Mouse (Mus musculus): ENCODE measurements at regions not wholly inside any gene's neighbourhood (a gene's known extent, or its start where the extent isn't known, plus 50 kb on each side); places are given as distances from the start of the nearest gene placed in this dataset.
A peak's percentile ranks its signal among the peaks of the same experiment; 100 is the strongest.

DNA sequence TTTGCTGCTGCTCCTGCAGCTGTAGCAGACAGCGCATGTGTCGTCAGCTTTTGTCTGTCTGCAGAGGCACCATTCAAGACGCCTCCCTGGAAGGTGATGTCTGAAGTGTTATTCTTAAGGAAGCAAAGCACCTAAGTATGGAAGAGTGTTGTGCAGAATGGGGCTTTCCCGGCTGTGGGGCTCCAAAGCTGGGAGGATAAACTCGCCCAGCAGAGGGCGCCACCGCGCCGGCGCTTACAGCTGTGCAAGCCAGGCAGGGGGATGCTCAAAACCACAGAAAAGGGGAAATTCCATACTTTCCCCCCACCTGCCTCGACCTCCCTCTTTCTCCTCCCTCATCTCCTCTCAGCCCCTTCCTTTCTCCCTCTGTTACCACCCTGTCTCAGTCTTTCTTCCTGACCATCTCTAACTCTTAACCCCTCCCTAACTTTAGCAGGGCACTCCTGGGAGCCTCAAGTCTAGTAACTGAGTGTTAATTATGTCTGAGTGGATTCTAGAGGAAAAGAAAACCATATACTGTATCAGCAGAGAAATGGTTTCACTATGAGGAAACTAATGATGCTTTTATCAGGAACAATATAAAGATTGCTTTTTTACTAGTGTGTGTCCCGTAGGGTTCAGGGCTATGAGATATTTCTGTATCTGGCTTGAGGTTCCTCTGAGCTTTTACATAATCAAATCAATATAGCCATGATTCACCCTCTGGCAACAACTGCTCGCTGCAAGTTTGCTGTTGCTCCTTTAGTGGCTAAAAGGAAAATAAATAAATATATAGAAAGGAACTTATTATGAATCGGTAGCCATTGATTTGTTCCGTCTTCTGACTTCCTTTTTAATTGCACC is 539.5 kb downstream of the Ccdc171 start:
- WGBS, result 27% methylated on average over 15 of the region's 15 CpGs
- H3K9me3 ChIP-seq, result no peaks in the 10 kb centered on the region
- H3K4me2 ChIP-seq (replicated peaks), result no peak overlapping the region
- 0 out of 2 replicates have a peak, but pooled peaks cover 2% of the 10 kb centered on the region for H3K4me1 ChIP-seq
- H3K27me3 ChIP-seq, result no peaks in the 10 kb centered on the region
- H3K27ac ChIP-seq (replicated peaks), result no peak overlapping the region
- no peak overlapping the region for H3K9ac ChIP-seq (replicated peaks)
- no peak overlapping the region for H3K4me3 ChIP-seq
- no peaks in the 10 kb centered on the region for H3K36me3 ChIP-seq
- ATAC-seq (replicated peaks), result peak; percentile 89

DNA sequence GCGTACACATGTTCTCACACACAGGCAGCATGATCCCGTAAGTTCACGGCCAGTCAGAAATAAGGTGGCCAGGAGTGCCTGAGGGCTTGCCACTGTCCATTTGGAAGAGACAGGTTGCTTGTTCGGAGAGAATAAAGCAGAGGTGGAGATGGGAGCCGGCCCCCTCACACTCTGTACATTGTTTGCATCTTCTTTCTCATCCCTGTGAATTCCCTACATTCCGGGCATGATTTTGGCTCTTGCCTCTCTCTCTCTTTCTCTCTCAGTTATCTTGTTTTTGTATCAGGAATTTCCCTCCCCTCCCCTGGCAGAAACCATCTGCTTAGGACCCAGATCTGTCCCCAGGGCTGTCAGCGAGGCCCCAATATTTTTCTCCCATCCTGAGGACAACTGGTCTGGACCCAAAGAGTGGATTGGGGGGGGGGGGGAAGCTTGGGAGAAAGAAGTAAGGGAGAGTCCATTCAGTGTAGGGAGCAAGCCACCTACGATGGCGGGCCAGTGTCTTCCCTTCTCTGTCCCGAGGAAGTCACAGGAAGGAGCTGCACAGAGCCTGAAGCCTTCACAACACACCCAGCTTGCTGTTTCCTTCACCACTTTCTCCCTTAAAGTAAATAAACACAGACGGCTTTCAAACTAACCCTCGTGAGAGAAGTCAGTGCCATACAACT is 540.2 kb downstream of the Ccdc171 start:
- Histone ChIP-seq H3K4me2 (replicated peaks) (no peak overlapping the region), H3K27ac (replicated peaks) (no peak overlapping the region), H3K27me3 (no peaks in the 10 kb centered on the region), H3K36me3 (no peaks in the 10 kb centered on the region), H3K9me3 (no peaks in the 10 kb centered on the region), H3K4me3 (no peak overlapping the region), H3K9ac (replicated peaks) (no peak overlapping the region), H3K4me1 (0 out of 2 replicates have a peak, but pooled peaks cover 2% of the 10 kb centered on the region)
- WGBS, result 72% methylated on average over 12 of the region's 12 CpGs
- ATAC-seq (replicated peaks), result no peak

DNA sequence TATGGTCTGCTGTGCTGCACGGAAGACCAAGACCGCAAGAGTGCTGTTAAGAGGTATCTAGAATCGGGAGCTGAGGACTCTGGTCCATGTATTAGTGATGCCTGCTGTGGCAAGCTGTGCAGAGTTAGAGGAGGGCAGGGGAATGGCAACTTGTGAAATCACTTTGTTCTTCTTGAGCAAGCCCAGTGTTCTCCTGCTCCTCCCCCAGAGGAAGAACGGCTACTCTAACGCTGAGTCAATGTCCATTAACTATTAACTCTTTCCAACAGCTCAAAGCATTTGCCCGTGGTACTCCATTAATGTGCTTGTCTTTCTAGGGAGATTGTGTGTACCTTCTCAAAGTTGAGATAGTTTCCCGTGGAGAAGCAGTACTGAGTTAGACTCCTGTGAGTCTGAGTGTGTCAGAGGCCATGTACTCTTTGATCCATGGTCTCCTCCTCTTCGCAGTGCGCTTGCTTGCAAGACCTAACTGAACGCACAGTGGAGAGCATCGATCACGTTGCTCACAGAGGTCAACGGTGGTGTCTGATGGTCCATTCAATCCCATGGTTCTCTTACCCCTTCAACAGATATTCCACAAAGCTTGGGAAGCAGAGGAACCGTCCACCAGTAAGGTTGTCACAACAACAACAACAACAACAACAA is 542.7 kb downstream of the Ccdc171 start:
- no peak for ATAC-seq (replicated peaks)
- H3K36me3 ChIP-seq, result no peaks in the 10 kb centered on the region
- H3K9me3 ChIP-seq, result no peaks in the 10 kb centered on the region
- no peaks in the 10 kb centered on the region for H3K27me3 ChIP-seq
- no peak overlapping the region for H3K4me2 ChIP-seq (replicated peaks)
- H3K27ac ChIP-seq (replicated peaks), result no peak overlapping the region
- H3K4me3 ChIP-seq, result no peak overlapping the region
- H3K9ac ChIP-seq (replicated peaks), result no peak overlapping the region
- 88% methylated on average over 14 of the region's 14 CpGs for WGBS
- 0 out of 2 replicates have a peak, but pooled peaks cover 2% of the 10 kb centered on the region for H3K4me1 ChIP-seq

DNA sequence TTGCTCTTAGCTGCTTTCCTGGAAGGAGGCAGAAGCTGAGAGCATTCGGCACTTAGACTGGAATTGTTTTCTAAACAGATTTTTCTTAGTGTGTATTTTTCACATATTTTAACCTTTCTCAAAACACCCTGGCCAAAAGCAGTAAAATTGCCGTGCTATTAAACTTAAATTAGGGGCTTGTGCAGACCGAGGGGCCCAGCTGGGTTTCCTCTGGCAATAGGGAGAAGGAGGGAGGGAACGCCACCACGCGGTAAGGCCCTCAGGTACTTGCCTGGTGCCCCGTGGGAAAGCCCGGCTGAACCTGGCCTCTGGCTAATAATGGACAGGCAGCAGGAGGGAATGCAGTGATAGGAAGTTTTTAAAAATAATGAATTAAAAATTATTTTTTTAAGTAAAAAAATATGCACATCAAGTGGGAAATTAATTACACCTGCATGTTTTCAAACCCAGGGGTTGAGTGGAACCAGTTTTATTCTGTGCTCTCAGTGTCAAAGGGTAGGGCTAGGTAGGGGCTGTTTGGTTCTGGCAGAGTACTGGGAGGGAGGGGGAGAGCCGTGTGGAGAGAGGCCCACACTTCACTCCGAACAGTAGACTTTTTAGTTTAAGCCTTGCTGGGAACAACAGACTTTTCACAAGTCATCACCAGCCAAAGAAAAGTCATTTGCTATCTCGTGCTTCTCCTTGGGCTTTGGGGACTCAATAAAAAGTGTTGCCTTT is 543.8 kb downstream of the Ccdc171 start:
- Histone ChIP-seq H3K27ac (replicated peaks) (no peak overlapping the region), H3K4me2 (replicated peaks) (no peak overlapping the region), H3K36me3 (no peaks in the 10 kb centered on the region), H3K4me3 (no peak overlapping the region), H3K4me1 (0 out of 2 replicates have a peak, but pooled peaks cover 2% of the 10 kb centered on the region), H3K9ac (replicated peaks) (no peak overlapping the region), H3K27me3 (no peaks in the 10 kb centered on the region), H3K9me3 (no peaks in the 10 kb centered on the region)
- WGBS, result 41% methylated on average over 11 of the region's 11 CpGs
- no peak for ATAC-seq (replicated peaks)

DNA sequence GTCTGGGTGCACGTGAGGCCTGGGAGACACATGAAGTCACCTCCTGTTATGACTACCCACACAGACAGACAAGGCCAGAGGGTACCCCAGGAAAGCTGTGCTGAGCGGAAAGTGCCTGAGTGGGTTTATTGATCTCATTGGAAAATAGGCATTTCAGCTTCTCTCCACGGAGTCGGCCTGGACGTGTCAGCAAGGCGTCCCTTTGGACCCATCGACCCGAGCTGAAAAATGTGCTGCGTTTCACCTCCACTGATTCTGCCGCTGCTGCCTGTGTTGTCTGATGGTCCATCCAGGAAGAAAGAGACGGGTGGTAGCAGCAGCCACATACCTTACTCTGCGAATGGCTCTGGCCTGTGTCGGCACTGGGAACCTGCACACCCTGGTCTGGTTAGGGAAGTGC is 544.3 kb downstream of the Ccdc171 start:
- no peak overlapping the region for H3K4me3 ChIP-seq
- ATAC-seq (replicated peaks), result no peak
- WGBS, result 86% methylated on average over 13 of the region's 13 CpGs
- no peaks in the 10 kb centered on the region for H3K9me3 ChIP-seq
- H3K4me1 ChIP-seq, result 0 out of 2 replicates have a peak, but pooled peaks cover 2% of the 10 kb centered on the region
- no peak overlapping the region for H3K27ac ChIP-seq (replicated peaks)
- no peak overlapping the region for H3K9ac ChIP-seq (replicated peaks)
- H3K27me3 ChIP-seq, result no peaks in the 10 kb centered on the region
- no peaks in the 10 kb centered on the region for H3K36me3 ChIP-seq
- no peak overlapping the region for H3K4me2 ChIP-seq (replicated peaks)

DNA sequence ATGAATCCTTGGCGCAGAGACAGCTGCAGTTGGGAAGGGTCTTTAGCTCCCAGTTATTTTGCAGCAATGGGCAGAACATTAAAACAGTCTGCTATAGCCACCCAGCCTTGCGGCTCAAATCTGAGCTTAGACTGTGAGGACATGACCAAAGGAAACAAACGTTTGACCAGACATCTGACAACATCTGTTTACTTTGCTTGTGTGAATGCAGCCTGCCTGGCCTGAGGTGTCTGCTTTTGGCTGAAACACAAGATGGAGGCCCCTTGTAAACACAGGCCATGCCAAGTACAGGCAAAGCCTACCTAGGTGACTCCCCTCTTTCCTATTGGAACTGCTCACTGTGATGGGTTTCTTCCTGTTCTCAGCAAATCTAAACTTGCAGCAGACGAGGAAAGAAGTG is 544.7 kb downstream of the Ccdc171 start:
- no peak for ATAC-seq (replicated peaks)
- Histone ChIP-seq H3K4me3 (no peak overlapping the region), H3K4me2 (replicated peaks) (no peak overlapping the region), H3K4me1 (0 out of 2 replicates have a peak, but pooled peaks cover 2% of the 10 kb centered on the region), H3K9ac (replicated peaks) (no peak overlapping the region), H3K27ac (replicated peaks) (no peak overlapping the region), H3K36me3 (no peaks in the 10 kb centered on the region), H3K9me3 (no peaks in the 10 kb centered on the region), H3K27me3 (no peaks in the 10 kb centered on the region)
- 84% methylated on average over 4 of the region's 4 CpGs for WGBS

DNA sequence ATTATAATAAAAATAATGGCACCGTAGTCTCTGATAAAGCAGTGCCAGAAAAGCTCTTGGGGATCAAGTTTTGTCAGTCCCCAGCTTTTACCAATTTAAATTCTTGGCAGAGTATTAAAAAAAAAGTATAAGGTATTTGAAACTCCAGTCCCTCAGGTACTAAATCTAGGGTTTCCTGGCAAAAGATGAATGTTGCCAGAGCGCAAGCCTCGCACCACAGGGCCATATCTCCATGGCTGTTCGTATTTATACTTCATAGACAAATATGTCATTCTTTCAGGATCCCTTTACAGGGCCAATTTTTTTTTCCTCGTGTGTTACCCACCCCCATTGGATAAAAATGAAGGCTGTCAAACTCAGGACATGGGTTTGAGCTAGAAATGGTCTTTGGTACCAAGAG is 546.8 kb downstream of the Ccdc171 start:
- H3K4me1 ChIP-seq, result 0 out of 2 replicates have a peak, but pooled peaks cover 2% of the 10 kb centered on the region
- H3K4me3 ChIP-seq, result no peak overlapping the region
- no peak for ATAC-seq (replicated peaks)
- no peaks in the 10 kb centered on the region for H3K36me3 ChIP-seq
- H3K27me3 ChIP-seq, result no peaks in the 10 kb centered on the region
- H3K4me2 ChIP-seq (replicated peaks), result no peak overlapping the region
- H3K9ac ChIP-seq (replicated peaks), result no peak overlapping the region
- WGBS, result 90% methylated on average over 5 of the region's 5 CpGs
- H3K27ac ChIP-seq (replicated peaks), result no peak overlapping the region
- H3K9me3 ChIP-seq, result no peaks in the 10 kb centered on the region

DNA sequence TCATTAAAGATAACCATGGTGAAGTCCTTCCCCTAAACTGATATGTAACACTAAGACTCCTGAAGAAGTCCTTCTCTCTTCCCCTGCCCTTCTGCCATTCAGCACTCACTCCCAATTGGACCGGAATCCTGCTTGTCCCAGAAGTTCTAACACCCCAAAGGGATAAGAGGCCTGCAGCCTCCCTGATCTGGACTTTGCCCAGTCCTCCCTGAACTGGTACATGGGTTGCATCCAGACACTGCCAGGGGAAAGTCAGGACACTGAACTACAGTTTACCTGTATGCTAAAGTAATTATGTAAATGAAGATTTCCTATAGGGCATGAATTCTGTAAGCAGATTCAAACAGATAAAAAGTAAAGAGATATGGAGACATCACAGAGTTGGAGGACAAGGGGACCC is 551.2 kb downstream of the Ccdc171 start:
- no peak for ATAC-seq (replicated peaks)
- H3K36me3 ChIP-seq, result no peaks in the 10 kb centered on the region
- H3K27me3 ChIP-seq, result no peaks in the 10 kb centered on the region
- no peak overlapping the region for H3K9ac ChIP-seq (replicated peaks)
- no peak overlapping the region for H3K27ac ChIP-seq (replicated peaks)
- H3K4me3 ChIP-seq, result no peak overlapping the region
- 94% methylated on average over 1 of the region's 1 CpGs for WGBS
- H3K4me2 ChIP-seq (replicated peaks), result no peak overlapping the region
- H3K4me1 ChIP-seq, result no peaks in the 10 kb centered on the region
- H3K9me3 ChIP-seq, result no peaks in the 10 kb centered on the region

DNA sequence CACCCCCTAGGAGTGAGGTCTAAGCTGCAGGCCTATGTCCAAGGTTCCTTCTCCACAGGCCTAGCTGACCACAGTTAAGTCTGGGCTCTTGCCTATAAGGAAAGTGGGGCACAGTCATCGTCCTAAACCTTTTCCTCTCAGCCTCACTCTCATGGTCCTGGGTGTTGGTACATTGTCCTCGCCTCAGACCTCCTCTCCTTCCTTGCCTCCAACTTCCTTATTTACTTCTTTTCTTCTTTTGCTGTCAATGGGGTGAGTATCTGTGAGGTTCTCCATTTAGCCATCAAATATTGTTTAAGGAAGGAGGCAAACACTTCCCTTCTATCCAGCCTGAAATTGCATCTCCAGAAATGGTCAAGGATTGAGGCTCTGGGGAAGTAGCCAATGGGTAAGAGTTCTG is 554.2 kb downstream of the Ccdc171 start:
- Histone ChIP-seq H3K9ac (replicated peaks) (no peak overlapping the region), H3K4me1 (no peaks in the 10 kb centered on the region), H3K4me2 (replicated peaks) (no peak overlapping the region), H3K9me3 (no peaks in the 10 kb centered on the region), H3K36me3 (no peaks in the 10 kb centered on the region), H3K27me3 (no peaks in the 10 kb centered on the region), H3K4me3 (no peak overlapping the region), H3K27ac (replicated peaks) (no peak overlapping the region)
- no peak for ATAC-seq (replicated peaks)
- WGBS, result 83% methylated on average over 2 of the region's 2 CpGs

DNA sequence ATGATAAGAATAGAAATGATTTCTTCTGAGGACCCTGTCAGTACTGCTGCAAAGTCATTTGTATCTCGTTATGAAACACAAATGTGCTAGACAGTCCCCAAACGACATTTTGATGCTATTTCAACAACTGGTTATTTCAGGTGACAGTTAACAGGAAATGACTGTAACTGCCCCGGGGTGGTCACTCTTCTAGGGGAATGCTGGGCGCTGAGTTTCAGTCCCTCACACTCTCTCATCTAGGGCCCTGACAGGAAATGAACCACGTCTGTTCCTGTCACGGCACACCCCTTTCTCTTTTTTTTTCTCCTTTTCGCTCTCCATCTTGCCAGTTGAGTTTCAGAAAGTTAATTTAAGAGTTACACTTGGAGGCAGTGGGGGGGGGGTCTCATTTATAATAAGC is 556.2 kb downstream of the Ccdc171 start:
- ATAC-seq (replicated peaks), result no peak
- H3K27ac ChIP-seq (replicated peaks), result no peak overlapping the region
- H3K4me1 ChIP-seq, result no peaks in the 10 kb centered on the region
- H3K4me2 ChIP-seq (replicated peaks), result no peak overlapping the region
- H3K9me3 ChIP-seq, result no peaks in the 10 kb centered on the region
- H3K27me3 ChIP-seq, result no peaks in the 10 kb centered on the region
- H3K36me3 ChIP-seq, result no peaks in the 10 kb centered on the region
- H3K4me3 ChIP-seq, result no peak overlapping the region
- 82% methylated on average over 7 of the region's 7 CpGs for WGBS
- no peak overlapping the region for H3K9ac ChIP-seq (replicated peaks)

DNA sequence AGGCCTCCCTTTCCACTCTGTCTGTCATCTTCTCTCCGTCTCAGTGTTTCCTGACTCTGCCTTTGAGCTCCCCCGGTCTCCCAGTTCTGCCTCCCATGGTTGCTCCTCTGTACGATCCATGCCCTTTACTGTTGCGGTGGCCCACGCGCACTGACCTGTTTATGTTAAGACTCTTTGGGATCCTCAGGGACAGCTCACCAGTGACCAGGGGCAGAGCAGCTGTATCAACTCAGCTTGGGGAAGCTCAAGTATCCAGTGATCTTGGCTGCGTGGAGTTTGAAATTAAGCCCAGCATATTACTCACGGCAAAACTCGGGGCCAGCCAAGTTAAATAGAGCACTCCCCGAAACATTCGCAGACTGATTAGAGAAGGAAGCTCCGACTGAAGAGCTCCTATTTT is 562.8 kb downstream of the Ccdc171 start:
- Histone ChIP-seq H3K4me3 (no peak overlapping the region), H3K27ac (replicated peaks) (no peak overlapping the region), H3K36me3 (no peaks in the 10 kb centered on the region), H3K27me3 (no peaks in the 10 kb centered on the region), H3K9ac (replicated peaks) (no peak overlapping the region), H3K4me1 (no peaks in the 10 kb centered on the region), H3K4me2 (replicated peaks) (no peak overlapping the region), H3K9me3 (no peaks in the 10 kb centered on the region)
- WGBS, result 90% methylated on average over 12 of the region's 12 CpGs
- no peak for ATAC-seq (replicated peaks)

DNA sequence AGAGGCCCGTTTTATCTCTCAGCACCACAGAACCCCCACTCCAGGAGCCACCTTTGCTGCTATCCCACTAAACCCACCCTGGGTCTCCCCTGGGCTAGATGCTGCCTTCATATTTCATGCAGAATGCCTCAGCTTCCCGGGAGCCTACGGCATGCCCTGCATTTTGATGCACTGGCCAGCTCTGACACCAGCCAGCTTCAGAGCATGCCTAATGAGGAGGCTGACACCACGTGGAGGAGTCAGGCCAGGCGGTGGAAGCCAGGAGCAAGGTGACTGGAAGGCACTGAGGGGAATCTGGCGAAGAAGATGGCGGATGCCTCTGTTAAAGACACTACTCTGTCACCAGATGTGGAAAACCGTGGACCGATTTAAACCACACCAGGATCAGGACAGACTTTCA is 567.2 kb downstream of the Ccdc171 start:
- no peak overlapping the region for H3K9ac ChIP-seq (replicated peaks)
- no peak for ATAC-seq (replicated peaks)
- no peak overlapping the region for H3K27ac ChIP-seq (replicated peaks)
- 71% methylated on average over 9 of the region's 9 CpGs for WGBS
- H3K4me3 ChIP-seq, result no peak overlapping the region
- H3K27me3 ChIP-seq, result no peaks in the 10 kb centered on the region
- H3K9me3 ChIP-seq, result no peaks in the 10 kb centered on the region
- no peaks in the 10 kb centered on the region for H3K4me1 ChIP-seq
- no peak overlapping the region for H3K4me2 ChIP-seq (replicated peaks)
- H3K36me3 ChIP-seq, result no peaks in the 10 kb centered on the region

All from forebrain, embryonic 15.5 days (tissue).